Mouse (Mus musculus) spleen, adult 2 months (tissue): ENCODE results near the gene Cngb1. TPM values are rescaled to one million over a fixed set of nuclear protein-coding genes. Genes with fewer than 3 reads are reported as not detected.

Experiments used
- DNase-seq, 2 experiments: peaks; one replicate each; pipeline versions ENCODE4 v3.0.0 to v3.0.0-alpha.2; 2012 to 2021; ENCODE audit warnings: low spot score in 2 of 2, low read depth in 1 of 2
- H3K27ac ChIP-seq: fragments of 200-500 bp; 2 replicates; pipeline ENCODE4 v1.5.1; 2012; ENCODE audit warnings: low read length, inconsistent platforms; ENCODE audit not compliant: insufficient read depth
- H3K27me3 ChIP-seq: fragments of 200-500 bp; 2 replicates; pipeline ENCODE4 v1.6.1; 2012; ENCODE audit warnings: mild to moderate bottlenecking, moderate library complexity, low read length, inconsistent platforms; ENCODE audit not compliant: control insufficient read depth, insufficient read depth
- H3K36me3 ChIP-seq: fragments of 200-500 bp; 2 replicates; pipeline ENCODE4 v1.6.1; 2012; ENCODE audit warnings: mild to moderate bottlenecking, low read length, inconsistent platforms; ENCODE audit not compliant: control insufficient read depth, insufficient read depth
- H3K4me1 ChIP-seq: fragments of 200-500 bp; 2 replicates; pipeline ENCODE4 v1.6.1; 2011; ENCODE audit warnings: inconsistent platforms; ENCODE audit not compliant: control insufficient read depth, insufficient read depth, insufficient read length
- H3K4me3 ChIP-seq: fragments of 200-500 bp; 2 replicates; pipeline ENCODE4 v1.5.1; 2011; ENCODE audit warnings: mild to moderate bottlenecking, inconsistent platforms; ENCODE audit not compliant: insufficient read depth, insufficient read length; ENCODE audit errors: extremely low read depth
- CTCF ChIP-seq: fragments of 200-500 bp; IDR thresholded peaks from 2 replicates; pipeline ENCODE4 v1.5.1; 2011; ENCODE audit warnings: mild to moderate bottlenecking, inconsistent platforms; ENCODE audit not compliant: insufficient read depth, insufficient read length, insufficient replicate concordance; ENCODE audit errors: extremely low read depth
- POLR2A ChIP-seq: fragments of 200-500 bp; IDR thresholded peaks from 2 replicates; pipeline ENCODE4 v1.6.1; 2011; ENCODE audit warnings: low read depth, low read length, inconsistent platforms
- WGBS: fragments of 180-500 bp; shearing (Covaris S2); methylation state at CpG from one replicate; pipeline ENCODE4 v1.1.7; 2018; 5-methylcytosine and 5-hydroxymethylcytosine counted together
- polyA plus RNA-seq: library from polyadenylated mRNA; depleted of rRNA; stranded (reverse); fragments of >200 nt; gene quantifications from 2 replicates; pipeline ENCODE4 v1.2.3, GENCODE M21; 2012

Cngb1 gene
- polyA plus RNA-seq, 1 experiment = 0.16 TPM

DNA sequence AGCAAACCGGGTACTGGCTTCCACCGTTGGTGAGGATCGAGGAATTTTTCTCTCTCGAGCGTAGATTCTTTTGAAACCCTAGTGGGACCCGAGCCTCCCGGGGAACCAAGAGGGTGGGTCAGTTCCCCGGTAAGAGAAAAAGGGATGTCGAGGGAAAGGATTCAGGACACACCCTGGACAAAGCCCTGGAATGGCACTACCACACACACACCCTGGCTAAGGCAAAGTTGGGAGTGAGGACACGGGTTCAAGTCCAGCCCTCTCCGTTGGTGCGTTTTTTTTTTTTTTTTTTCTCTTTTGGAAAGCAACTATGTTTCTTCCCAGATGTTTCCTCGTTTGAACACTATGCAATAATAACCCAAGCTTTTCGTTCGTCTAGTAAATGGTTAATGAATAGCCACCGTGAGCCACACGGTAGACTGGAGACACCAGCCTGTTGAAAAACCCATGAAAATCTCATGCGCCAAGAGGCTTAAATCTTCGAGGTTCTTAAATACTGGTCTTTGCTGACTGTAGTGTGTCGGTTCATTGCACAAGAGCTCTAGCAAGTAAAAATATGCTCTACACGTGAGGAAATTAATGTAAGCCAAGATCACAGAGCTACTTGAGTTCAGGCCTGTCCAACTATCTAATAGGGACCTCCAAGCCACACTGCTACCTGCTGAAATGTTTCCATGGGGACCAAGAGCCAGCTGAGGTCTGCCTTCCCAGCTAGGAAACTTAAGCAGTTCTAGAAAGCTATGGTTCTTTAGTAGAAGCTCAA is 26.2 kb upstream of the Cngb1 start:
- TF ChIP-seq POLR2A = no peak
- no peak for TF ChIP-seq CTCF
- Histone ChIP-seq H3K36me3 (peaks cover 20% of the 10 kb centered on the region), H3K4me3 (peak overlapping the region; percentile 90), H3K4me1 (peaks cover 7% of the 10 kb centered on the region), H3K27ac (peak overlapping the region; percentile 100), H3K27me3 (no peaks in the 10 kb centered on the region)
- 23% methylated on average over 21 of the region's 21 CpGs for WGBS
- no peak for DNase-seq

DNA sequence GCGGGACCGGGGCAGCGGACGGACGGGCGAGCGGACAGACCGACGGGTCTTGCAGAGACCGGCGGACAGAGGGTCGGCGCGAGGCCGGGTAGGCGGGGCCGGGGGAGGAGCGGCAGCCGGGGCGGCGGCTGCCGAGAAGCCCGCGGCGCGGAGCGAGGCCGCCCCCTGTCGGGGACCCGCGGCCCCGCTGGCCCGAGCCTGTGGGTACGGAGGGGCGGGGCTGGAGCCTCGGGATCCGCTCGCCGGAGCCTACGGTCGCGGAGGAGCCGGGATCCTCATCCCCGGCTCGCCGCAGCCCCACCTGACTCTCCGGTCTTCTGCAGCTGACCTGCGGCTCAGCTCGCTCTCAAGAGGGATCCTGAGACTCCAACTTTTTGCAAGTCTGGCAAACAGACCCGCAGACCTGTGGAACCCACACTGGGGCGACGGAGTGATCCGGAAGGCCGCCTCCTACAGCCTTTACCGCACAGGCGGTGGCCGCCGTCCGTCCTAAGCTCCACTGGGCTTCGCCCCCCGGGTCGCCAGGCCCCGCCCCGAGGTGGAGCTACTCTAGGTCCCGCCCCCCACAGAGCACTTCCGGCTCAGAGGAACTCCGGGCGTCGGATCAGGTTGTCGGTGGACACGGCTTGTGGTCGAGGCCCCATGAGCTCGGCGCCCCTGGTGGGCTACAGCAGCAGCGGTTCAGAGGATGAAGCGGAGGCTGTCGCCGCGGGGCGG is 25.5 kb upstream of the Cngb1 start, which contains the start of the genes Zfp319 and Usb1:
TSS of gene Zfp319 (minus strand) at position 231 of the 717 bp plus-strand sequence.
TSS of gene Usb1 (plus strand) at position 565 of the 717 bp plus-strand sequence.
- peak; percentile 31; the same call in 1 of the 2 replicates for TF ChIP-seq POLR2A
- peak; percentile 66 for TF ChIP-seq CTCF
- peak; percentile 84 to 92 for DNase-seq
- H3K4me1 ChIP-seq = peaks cover 7% of the 10 kb centered on the region
- H3K4me3 ChIP-seq = peak within 1 kb of the TSS; percentile 90
- peak within 1 kb of the TSS; percentile 100 for H3K27ac ChIP-seq
- under 1% methylated on average over 77 of the region's 80 CpGs for WGBS
- H3K27me3 ChIP-seq = no peaks in the 10 kb centered on the region
- H3K36me3 ChIP-seq = peaks cover 27% of the 10 kb centered on the region

DNA sequence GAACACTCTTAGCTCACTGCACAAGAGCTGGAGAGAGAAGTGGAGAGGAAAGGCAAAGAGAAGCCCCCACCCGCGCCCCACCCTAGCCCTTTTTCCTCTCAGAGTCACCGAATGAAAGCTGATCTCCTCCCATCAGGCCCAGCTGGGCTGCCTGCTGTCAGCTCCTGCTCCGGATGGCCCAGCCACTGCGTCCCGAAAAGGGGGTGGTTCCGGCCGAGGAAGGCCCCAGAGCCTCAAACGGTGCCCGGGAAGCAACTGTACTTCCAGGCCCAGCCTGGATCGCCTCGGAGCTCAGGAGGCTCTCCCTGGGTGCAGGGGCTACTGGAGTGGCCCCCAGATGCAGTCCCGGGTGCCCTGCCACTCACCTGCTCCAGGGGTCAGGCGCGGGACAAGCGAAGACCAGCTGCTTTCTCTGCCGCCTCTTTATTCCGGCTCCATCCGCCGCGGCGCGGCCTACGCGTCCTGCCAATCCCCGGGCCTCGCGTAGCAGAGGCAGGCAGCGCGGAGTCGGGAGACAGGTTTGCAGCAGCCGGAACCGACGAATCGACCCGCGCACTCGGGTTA is 24.9 kb upstream of the Cngb1 start:
- TF ChIP-seq CTCF = no peak
- TF ChIP-seq POLR2A = no peak
- peak in 1 of 2 experiments; percentile 63 for DNase-seq
- peaks cover 32% of the 10 kb centered on the region for H3K36me3 ChIP-seq
- H3K4me1 ChIP-seq = peaks cover 7% of the 10 kb centered on the region
- peak overlapping the region; percentile 90 for H3K4me3 ChIP-seq
- no peaks in the 10 kb centered on the region for H3K27me3 ChIP-seq
- under 1% methylated on average over 38 of the region's 38 CpGs for WGBS
- peak overlapping the region; percentile 100 for H3K27ac ChIP-seq

DNA sequence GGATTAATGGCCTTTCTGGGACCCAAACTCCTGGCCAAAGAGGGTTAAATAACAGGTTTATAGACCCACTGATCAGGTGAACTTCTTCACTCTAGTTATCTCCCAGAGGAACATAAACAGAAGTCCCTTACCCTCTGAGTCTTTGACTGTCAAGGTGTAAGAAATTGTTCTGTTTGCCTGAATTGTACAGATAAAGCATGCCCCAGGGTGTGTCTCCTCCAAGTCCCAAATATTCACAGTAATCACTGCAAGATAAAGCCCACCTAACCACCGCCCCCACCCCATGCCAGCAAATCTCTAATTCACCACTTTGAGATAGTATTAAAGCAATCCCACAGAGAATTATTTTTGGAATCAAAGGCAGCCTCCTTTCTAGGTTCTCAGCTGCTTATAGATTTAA is 24.0 kb upstream of the Cngb1 start:
- WGBS = 73% methylated on average over 1 of the region's 1 CpGs

DNA sequence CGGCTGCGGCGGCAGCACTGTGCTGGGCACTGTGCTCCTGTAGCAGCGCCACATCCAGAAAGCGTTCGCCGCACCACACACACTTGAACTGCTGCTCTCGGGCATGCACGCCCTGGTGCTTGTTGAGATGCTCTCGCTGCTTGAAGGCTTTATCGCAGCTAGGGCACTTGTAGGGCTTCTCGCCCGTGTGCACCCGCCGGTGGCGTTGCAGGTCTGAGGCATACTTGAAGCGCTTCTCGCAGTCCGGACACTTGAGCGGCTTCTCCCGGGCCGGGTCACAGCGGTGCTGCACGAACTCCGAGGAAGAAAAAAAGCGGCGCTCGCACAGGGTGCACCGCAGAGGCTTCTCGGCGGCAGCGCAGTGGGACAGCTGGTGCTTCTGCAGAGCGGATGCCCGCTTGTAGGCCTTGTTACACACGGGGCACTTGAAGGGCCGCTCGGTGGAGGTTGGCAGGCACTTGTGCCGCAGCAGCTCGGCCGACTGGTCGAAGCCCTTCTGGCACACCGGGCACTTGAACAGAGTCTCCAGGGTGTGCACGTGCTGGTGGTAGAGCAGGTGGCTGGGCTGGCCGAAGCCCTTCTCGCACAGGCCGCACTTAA is 21.6 kb upstream of the Cngb1 start:
- H3K36me3 ChIP-seq = peaks cover 32% of the 10 kb centered on the region
- H3K4me1 ChIP-seq = peaks cover 5% of the 10 kb centered on the region
- no peaks in the 10 kb centered on the region for H3K27me3 ChIP-seq
- TF ChIP-seq CTCF (no peak), POLR2A (no peak)
- H3K4me3 ChIP-seq = no peak overlapping the region
- 96% methylated on average over 46 of the region's 46 CpGs for WGBS
- DNase-seq = no peak
- no peak overlapping the region for H3K27ac ChIP-seq

More for the DNA sequence above, 24.0 kb upstream of the Cngb1 start:
- no peak for TF ChIP-seq POLR2A
- no peak overlapping the region for H3K27ac ChIP-seq
- H3K4me1 ChIP-seq = peaks cover 7% of the 10 kb centered on the region
- H3K27me3 ChIP-seq = no peaks in the 10 kb centered on the region
- H3K36me3 ChIP-seq = peaks cover 34% of the 10 kb centered on the region
- no peak overlapping the region for H3K4me3 ChIP-seq
- no peak for DNase-seq

DNA sequence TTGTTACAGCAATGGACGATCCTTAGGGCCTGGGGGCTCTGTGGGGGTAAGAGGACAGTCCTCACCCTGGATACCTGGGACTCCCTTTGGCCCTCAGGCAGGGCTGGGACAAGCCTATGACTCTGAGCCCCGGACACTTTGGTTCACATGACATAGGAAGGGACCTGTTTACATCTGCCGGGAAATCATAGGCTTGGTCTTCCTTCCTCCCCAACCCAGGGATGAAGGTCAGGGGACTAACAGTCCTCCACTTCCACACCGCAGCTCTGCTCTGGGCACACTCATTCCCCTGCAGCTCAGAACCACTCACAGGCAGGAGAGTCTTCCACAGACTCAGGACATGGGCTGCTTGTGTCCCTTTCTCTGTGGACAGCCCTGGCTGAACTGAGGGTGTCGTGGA is 20.4 kb upstream of the Cngb1 start:
- Histone ChIP-seq H3K27ac (no peak overlapping the region), H3K27me3 (no peaks in the 10 kb centered on the region), H3K36me3 (peaks cover 32% of the 10 kb centered on the region), H3K4me1 (peaks cover 5% of the 10 kb centered on the region), H3K4me3 (no peak overlapping the region)
- 88% methylated on average over 5 of the region's 5 CpGs for WGBS
- TF ChIP-seq POLR2A (no peak), CTCF (no peak)
- no peak for DNase-seq
